Mouse (Mus musculus) erythroblast, embryonic 14.5 days (primary cell): ENCODE results near the gene Npr3.

Experiments used
- GATA1 ChIP-seq: IDR thresholded peaks from 2 replicates; pipeline ENCODE4 v1.6.1; 2012; ENCODE audit warnings: low read length, inconsistent platforms, mixed read lengths
- TAL1 ChIP-seq: IDR thresholded peaks from 3 replicates; pipeline ENCODE4 v1.6.1; 2012; ENCODE audit warnings: low read length, inconsistent platforms, mixed read lengths

GRCm38 (mm10) chr15:11845204-11846062, 61.7 kb downstream of the Npr3 start:
- TF ChIP-seq GATA1 (no peak), TAL1 (no peak)
